Mouse (Mus musculus): Measurements from ENCODE around the gene Pou4f2.

- TF ChIP-seq GATA1 (IDR thresholded peaks at IDR 0.05; ENCODE audit: low read length) (no peak), TAL1 (IDR thresholded peaks at IDR 0.05; ENCODE audit: low read length) (no peak)
Observed at GRCm38 (mm10) chr8:78437140-78438045, 948 bp upstream of the Pou4f2 start.

Data from erythroblast, embryonic 14.5 days (primary cell).